Mouse (Mus musculus): ENCODE measurements at regions not wholly inside any gene's neighbourhood (a gene's known extent, or its start where the extent isn't known, plus 50 kb on each side); places are given as distances from the start of the nearest gene placed in this dataset.

GRCm38 (mm10) chr13:51975801-51976601 is 129.5 kb downstream of the Gadd45g start:
- H3K4me3 ChIP-seq (replicated peaks; ENCODE audit: insufficient read depth, low read depth, low read length) = no peak overlapping the region
- no peaks in the 10 kb centered on the region for H3K4me1 ChIP-seq (ENCODE audit: control insufficient read depth, insufficient read depth, low read length)
- TF ChIP-seq CTCF (IDR thresholded peaks at IDR 0.05; ENCODE audit: borderline replicate concordance, insufficient read depth, low read depth, low read length) (no peak), POLR2A (IDR thresholded peaks at IDR 0.05; ENCODE audit: borderline replicate concordance, insufficient read depth, low read length) (no peak)
- no peak for DNase-seq
- H3K27ac ChIP-seq (ENCODE audit: insufficient read depth, low read length) = no peak overlapping the region
- H3K27me3 ChIP-seq (ENCODE audit: control insufficient read depth, insufficient read depth, low read length) = no peaks in the 10 kb centered on the region
- 77% methylated on average over 7 of the region's 7 CpGs for WGBS

- TF ChIP-seq POLR2A (IDR thresholded peaks at IDR 0.05; ENCODE audit: borderline replicate concordance, insufficient read depth, low read length) (no peak), CTCF (IDR thresholded peaks at IDR 0.05; ENCODE audit: borderline replicate concordance, insufficient read depth, low read depth, low read length) (no peak)
- Histone ChIP-seq H3K4me3 (replicated peaks; ENCODE audit: insufficient read depth, low read depth, low read length) (no peak overlapping the region), H3K27ac (ENCODE audit: insufficient read depth, low read length) (no peak overlapping the region), H3K27me3 (ENCODE audit: control insufficient read depth, insufficient read depth, low read length) (no peaks in the 10 kb centered on the region), H3K4me1 (ENCODE audit: control insufficient read depth, insufficient read depth, low read length) (no peaks in the 10 kb centered on the region)
- DNase-seq = peak in 1 of 2 experiments; percentile 12
- whole genome bisulfite sequencing = 51% methylated on average over 6 of the region's 6 CpGs
Observed at GRCm38 (mm10) chr13:51976620-51977214, 130.2 kb downstream of the Gadd45g start.

GRCm38 (mm10) chr13:51979301-51979977 is 133.0 kb downstream of the Gadd45g start:
- no peaks in the 10 kb centered on the region for H3K27me3 ChIP-seq (ENCODE audit: control insufficient read depth, insufficient read depth, low read length)
- 57% methylated on average over 5 of the region's 5 CpGs for WGBS
- H3K4me1 ChIP-seq (ENCODE audit: control insufficient read depth, insufficient read depth, low read length) = no peaks in the 10 kb centered on the region
- DNase-seq = no peak
- no peak for TF ChIP-seq CTCF (IDR thresholded peaks at IDR 0.05; ENCODE audit: borderline replicate concordance, insufficient read depth, low read depth, low read length)
- no peak for TF ChIP-seq POLR2A (IDR thresholded peaks at IDR 0.05; ENCODE audit: borderline replicate concordance, insufficient read depth, low read length)
- no peak overlapping the region for H3K27ac ChIP-seq (ENCODE audit: insufficient read depth, low read length)
- no peak overlapping the region for H3K4me3 ChIP-seq (replicated peaks; ENCODE audit: insufficient read depth, low read depth, low read length)

GRCm38 (mm10) chr13:51980344-51980743 is 133.9 kb downstream of the Gadd45g start:
- H3K27me3 ChIP-seq (ENCODE audit: control insufficient read depth, insufficient read depth, low read length) = no peaks in the 10 kb centered on the region
- H3K4me3 ChIP-seq (replicated peaks; ENCODE audit: insufficient read depth, low read depth, low read length) = no peak overlapping the region
- no peak overlapping the region for H3K27ac ChIP-seq (ENCODE audit: insufficient read depth, low read length)
- TF ChIP-seq POLR2A (IDR thresholded peaks at IDR 0.05; ENCODE audit: borderline replicate concordance, insufficient read depth, low read length) (no peak), CTCF (IDR thresholded peaks at IDR 0.05; ENCODE audit: borderline replicate concordance, insufficient read depth, low read depth, low read length) (no peak)
- 21% methylated on average over 1 of the region's 1 CpGs for WGBS
- H3K4me1 ChIP-seq (ENCODE audit: control insufficient read depth, insufficient read depth, low read length) = no peaks in the 10 kb centered on the region
- DNase-seq = no peak

GRCm38 (mm10) chr13:51983002-51983401 is 136.5 kb downstream of the Gadd45g start:
- H3K27me3 ChIP-seq (ENCODE audit: control insufficient read depth, insufficient read depth, low read length) = no peaks in the 10 kb centered on the region
- H3K4me1 ChIP-seq (ENCODE audit: control insufficient read depth, insufficient read depth, low read length) = no peaks in the 10 kb centered on the region
- TF ChIP-seq CTCF (IDR thresholded peaks at IDR 0.05; ENCODE audit: borderline replicate concordance, insufficient read depth, low read depth, low read length) (no peak), POLR2A (IDR thresholded peaks at IDR 0.05; ENCODE audit: borderline replicate concordance, insufficient read depth, low read length) (no peak)
- WGBS = 90% methylated on average over 8 of the region's 8 CpGs
- no peak overlapping the region for H3K4me3 ChIP-seq (replicated peaks; ENCODE audit: insufficient read depth, low read depth, low read length)
- H3K27ac ChIP-seq (ENCODE audit: insufficient read depth, low read length) = no peak overlapping the region
- DNase-seq = no peak

GRCm38 (mm10) chr13:51983575-51983974 is 137.1 kb downstream of the Gadd45g start:
- TF ChIP-seq POLR2A (IDR thresholded peaks at IDR 0.05; ENCODE audit: borderline replicate concordance, insufficient read depth, low read length) (no peak), CTCF (IDR thresholded peaks at IDR 0.05; ENCODE audit: borderline replicate concordance, insufficient read depth, low read depth, low read length) (no peak)
- no peak for DNase-seq
- Histone ChIP-seq H3K4me3 (replicated peaks; ENCODE audit: insufficient read depth, low read depth, low read length) (no peak overlapping the region), H3K27me3 (ENCODE audit: control insufficient read depth, insufficient read depth, low read length) (no peaks in the 10 kb centered on the region), H3K27ac (ENCODE audit: insufficient read depth, low read length) (no peak overlapping the region), H3K4me1 (ENCODE audit: control insufficient read depth, insufficient read depth, low read length) (no peaks in the 10 kb centered on the region)
- WGBS = 92% methylated on average over 5 of the region's 5 CpGs

- DNase-seq = no peak
- TF ChIP-seq CTCF (IDR thresholded peaks at IDR 0.05; ENCODE audit: borderline replicate concordance, insufficient read depth, low read depth, low read length) = no peak
- no peak for TF ChIP-seq POLR2A (IDR thresholded peaks at IDR 0.05; ENCODE audit: borderline replicate concordance, insufficient read depth, low read length)
- WGBS = 92% methylated on average over 4 of the region's 4 CpGs
- no peaks in the 10 kb centered on the region for H3K4me1 ChIP-seq (ENCODE audit: control insufficient read depth, insufficient read depth, low read length)
- no peak overlapping the region for H3K27ac ChIP-seq (ENCODE audit: insufficient read depth, low read length)
- H3K27me3 ChIP-seq (ENCODE audit: control insufficient read depth, insufficient read depth, low read length) = no peaks in the 10 kb centered on the region
- H3K4me3 ChIP-seq (replicated peaks; ENCODE audit: insufficient read depth, low read depth, low read length) = no peak overlapping the region
Observed at GRCm38 (mm10) chr13:51991339-51991738, 144.9 kb downstream of the Gadd45g start.
